Mouse (Mus musculus) inflammation-experienced regulatory T-cells, adult 6 months (primary cell): Measurements from ENCODE around the gene Gm49380. TPM values are rescaled to one million over a fixed set of nuclear protein-coding genes. Genes with fewer than 3 reads are reported as not detected.

ENCODE experiments used
- ATAC-seq: one replicate; pipeline ENCODE4 v1.8.0; 2017
- polyA plus RNA-seq, 3 experiments: library from polyadenylated mRNA; unstranded; fragments of 100-300 nt; shearing (Covaris generic); gene quantifications; one replicate each; pipeline ENCODE4 v1.2.1; 2017

The Gm49380 gene
- polyA plus RNA-seq, 3 experiments from 2014 or later, result not detected

DNA sequence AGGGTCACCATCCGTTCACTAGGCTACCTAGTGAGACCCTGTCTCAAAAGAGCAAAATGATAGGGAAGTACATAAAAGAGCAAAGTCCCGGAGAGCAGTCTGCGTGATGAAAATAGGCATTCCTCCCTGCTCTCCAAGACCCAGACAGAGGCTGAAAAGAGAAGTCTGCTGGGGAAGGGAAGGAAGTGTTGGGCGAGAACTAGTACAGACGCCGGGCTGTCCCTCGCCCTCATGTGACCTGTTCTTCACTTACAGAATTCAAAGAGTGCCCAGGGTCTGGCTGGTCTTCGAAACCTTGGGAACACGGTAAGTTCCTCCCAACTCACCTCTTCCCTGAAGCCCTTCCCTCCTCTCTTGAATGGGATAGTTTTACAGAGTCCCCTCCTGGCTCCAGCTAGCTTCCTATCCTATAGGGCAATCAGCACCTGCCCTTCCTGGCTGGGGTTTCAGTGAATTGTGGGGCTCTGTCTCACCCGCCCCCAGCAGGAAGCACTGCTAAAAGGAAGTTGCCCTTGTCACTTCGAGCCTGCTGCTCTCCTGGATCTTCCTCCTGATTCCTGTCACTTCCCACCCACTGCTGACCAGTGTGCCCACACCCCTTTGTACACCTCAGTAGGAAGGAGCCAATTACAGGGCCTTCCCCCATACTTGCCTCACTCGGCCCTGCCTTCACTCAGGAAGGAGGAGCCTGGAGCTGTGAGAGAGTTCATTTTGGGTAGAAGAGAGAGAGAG lies 24.3 kb downstream of the Gm49380 start:
- ATAC-seq, result no peak

DNA sequence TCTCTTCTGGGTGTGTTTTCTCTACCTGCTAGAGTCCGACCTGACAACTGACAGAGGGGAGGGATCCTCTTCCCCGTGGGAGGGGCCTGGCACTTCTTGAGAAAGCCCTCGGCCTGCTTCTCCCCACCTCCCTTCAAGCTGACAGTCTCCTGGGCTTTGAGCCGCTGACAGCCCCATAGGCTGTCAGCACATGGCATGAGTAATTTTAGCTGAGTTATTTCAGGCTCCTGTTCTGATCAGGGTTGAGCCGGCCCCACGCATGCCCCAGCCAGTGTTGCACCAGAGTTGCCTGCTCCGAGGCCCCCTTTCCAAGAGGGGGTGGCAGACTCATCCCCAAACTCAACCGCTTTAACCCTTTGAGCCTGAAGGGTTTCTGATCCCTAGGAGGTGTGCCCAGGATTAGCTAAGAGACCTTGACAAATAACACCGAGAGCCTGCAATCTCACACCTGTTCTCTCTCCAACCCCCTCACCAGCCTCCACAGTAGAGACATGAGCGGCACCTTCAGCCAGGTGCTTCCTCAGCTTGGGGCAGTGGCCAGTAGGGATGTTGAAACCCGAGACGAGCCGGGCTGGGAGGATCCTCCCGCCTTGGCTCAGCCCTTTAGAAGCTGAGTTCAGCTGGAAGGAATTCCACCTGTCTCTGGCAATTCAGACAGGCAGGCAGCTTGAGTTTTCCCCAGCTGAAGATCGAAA lies 25.4 kb downstream of the Gm49380 start:
- no peak for ATAC-seq

DNA sequence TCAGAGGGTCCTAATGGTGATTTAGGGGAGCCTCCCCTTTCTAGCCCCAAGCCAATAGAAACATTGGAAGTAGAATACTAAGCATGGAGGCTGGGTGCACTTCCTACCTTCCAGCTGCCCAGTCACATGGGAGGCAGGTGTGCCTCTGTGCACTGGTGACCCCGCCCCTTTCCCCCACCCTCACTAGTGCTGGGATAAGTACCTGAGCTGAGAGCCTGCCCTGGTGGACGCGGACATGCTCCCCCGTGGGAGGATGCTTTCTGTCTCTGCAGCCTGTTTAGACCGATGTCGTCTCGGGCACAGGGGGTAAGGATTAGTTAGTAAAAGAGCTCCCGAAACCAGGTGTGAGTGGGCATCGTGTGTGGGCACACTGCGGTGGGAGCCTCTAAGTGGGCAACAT lies 26.3 kb downstream of the Gm49380 start:
- ATAC-seq, result no peak

DNA sequence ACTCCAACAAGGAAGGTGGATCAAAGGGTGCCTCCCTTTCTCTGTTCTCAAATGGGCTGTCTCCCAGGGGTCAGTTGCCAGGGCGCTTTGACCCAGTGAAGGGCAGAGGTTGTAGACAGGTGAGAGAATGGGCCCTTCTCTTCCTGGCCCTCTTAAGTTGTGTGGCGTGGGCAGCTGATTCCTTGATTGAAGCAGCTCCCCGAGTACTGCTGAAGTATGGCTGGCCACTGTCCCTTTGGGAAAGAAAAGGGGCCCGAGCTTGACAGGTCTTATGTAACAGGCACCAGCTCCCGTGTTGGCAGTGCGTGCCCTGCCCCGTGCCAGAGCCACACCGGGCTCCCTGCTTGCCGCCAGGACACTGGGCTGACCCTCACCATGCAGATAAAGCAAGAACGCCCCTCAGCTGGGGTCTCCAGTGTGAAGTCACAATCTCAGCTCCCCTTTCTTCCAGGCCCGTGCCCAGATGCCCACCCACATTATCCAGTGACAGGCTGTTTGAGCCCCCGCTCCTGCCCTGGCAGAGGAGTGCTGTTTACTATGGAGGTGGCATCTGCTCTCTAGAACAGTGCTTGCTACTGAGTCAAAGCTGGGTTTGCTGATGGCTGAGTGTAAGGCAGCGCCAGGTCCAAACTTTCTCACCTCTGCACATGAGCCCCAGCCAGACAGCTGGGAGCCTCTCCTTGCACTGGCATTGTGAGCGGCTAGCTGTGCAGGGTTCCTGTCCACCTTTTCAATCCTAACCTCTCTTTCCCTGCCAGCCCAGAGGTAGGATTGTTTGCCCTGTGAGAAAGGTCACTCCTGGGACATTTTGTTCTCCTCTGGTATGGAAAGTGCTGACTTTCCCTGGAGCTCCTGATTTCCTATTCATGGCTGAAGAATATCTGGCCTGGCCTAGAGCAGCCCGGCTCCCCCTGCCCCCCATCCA lies 27.3 kb downstream of the Gm49380 start:
- ATAC-seq, result no peak

DNA sequence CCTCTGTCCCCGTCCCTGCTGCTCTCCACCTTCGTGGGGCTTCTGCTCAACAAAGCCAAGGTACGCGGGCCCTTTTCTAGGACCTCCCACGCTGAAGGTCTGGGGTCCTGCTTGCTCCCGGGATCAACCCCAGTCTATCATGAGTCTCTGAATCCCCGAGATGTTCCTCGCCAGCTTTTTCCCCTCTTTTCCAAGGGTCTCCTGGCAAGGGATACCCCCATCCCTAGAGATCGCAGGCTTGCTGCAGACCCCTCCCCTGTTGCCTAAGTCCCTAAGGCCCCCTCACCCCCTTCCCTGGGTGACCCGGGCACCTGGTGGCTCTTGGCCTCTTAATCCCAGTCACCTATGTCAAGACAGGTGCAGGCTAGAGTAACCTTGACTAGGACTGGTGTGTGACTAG lies 28.0 kb downstream of the Gm49380 start:
- ATAC-seq, result no peak

DNA sequence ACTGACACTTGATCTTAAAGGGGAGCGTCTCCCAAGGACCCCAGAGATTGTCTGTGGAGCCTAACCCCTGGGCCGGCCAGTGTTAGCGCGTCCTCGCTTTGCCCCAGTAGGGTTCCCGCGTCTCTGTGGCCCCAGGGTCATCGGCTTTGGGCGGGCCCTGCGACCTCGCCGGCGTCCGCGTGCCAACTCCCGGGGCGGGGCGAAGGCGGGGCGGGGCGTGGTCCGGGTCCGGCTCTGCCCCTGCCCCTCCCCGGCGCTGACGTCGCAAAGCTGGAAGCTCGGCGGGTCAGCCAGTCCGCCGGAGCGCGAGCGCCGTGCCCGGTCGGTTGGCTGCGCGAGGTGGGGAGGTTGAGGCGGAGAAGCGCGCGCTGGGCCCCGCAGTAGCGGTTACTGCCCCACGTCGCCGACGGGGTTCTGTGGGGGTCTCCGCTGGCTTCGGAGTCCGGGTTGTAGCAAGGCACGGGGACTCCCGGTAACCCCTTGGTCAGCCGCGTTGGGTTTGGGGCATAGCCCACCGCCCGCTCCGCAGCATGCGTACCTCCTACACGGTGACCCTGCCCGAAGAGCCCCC lies 28.6 kb downstream of the Gm49380 start:
- peak; percentile 14 for ATAC-seq

DNA sequence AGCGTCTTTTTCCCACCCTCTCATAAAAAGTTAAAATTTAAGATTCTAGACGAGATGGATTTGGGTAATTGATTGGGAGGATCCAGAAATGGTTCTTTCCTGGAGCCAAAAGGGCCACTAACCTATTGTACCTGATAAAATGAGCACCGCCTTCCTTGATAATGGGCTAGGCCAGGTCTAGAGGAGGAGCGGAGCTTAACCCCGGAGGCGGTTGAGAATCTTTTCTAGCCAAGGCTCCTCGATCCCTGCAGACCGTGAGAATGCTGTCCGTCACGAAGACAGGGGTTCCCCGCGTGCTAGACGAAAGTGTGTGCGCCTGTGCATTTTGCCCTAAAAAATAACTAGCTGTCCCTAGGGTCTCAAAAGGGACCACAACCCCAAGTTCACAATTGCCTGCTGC lies 29.1 kb downstream of the Gm49380 start:
- peak; percentile 17 for ATAC-seq

DNA sequence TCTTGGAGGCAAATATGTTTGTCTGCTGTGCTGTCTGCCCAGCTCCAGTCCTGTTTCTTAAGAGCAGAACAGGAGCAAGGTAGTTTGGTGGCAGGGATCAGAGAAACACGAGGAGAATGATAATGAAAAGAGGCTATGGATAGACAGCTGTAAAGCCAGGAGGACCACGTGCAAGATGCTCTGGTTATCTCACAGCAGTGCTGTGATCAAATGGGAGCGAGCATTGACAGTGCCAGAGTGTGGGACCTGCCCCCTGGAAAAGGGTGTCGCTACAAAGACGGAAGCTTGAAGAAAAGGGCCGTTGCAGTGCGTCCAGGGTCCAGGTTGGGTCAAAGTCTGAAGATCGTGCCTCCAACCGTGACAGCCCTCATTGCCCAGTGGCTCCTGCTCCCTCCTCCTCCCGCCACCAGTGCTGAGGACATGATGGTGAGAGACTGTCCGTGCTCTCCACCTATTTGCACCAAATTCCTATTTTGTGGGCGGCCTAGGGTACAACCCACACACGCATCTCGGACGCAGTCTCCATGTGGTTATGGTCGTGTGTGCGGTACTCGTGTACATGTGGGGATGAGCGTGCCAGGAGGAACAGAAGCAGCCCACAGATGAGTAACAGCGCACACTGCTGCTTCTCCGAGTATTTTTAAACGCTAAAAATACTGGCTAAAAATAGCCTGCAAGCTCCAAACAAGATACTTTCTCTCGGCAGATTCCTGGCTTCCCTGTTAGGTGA lies 29.7 kb downstream of the Gm49380 start:
- no peak for ATAC-seq

DNA sequence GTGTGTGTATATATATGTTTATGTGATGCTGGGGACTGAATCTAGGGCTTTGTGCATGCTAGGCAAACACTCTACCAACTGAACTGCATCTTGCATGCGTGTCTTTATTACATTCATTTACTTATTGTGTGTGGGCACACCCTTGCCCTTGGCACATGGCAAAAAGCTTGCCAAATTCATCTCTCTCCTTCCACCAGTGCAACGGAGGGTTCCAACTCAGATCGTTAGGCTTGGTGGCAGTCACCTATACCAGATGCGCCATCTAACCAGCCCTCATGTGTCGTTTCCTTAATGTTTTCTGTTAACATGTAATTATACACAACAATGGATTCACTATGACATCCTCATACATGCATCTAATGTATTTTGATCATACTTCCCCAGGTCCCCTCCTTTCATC lies 31.0 kb downstream of the Gm49380 start:
- ATAC-seq, result no peak

DNA sequence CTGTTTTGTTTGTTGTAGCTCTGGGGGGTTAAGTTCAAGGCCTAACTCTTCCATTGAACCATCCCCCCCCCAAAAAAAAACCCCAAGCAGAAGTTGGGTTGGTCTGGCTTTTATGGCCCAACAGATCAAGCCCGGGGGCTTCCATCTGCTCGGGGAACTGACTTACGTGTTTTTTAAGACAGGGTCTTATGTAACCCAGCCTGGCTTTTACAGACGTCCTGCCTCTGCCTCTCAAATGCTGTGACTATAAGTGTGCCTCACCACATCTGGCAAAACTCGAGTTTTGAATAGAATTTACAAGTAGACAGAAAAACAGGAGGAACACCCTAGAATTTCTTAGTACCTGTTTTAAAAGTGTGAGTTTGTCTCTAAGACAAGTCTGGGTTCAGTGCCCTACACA lies 31.7 kb downstream of the Gm49380 start:
- no peak for ATAC-seq

DNA sequence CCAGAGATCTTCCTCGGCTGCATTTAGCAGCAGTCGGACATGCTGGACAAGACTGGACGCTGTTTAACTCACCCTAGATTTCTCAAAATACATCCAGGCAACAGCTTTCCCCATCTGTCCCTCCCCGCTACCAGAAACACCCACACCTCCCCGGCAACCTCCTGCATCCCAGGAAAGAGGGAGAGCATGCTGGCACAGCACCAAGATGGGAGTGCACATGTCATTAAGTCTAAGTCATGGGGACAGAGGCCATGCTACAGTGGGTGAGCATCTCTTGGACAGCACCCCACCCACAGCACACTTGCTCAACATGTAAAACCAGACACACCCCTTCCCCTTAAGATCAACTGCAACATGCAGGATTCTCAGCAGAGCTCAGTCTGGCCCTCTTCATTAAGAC lies 32.3 kb downstream of the Gm49380 start:
- no peak for ATAC-seq

DNA sequence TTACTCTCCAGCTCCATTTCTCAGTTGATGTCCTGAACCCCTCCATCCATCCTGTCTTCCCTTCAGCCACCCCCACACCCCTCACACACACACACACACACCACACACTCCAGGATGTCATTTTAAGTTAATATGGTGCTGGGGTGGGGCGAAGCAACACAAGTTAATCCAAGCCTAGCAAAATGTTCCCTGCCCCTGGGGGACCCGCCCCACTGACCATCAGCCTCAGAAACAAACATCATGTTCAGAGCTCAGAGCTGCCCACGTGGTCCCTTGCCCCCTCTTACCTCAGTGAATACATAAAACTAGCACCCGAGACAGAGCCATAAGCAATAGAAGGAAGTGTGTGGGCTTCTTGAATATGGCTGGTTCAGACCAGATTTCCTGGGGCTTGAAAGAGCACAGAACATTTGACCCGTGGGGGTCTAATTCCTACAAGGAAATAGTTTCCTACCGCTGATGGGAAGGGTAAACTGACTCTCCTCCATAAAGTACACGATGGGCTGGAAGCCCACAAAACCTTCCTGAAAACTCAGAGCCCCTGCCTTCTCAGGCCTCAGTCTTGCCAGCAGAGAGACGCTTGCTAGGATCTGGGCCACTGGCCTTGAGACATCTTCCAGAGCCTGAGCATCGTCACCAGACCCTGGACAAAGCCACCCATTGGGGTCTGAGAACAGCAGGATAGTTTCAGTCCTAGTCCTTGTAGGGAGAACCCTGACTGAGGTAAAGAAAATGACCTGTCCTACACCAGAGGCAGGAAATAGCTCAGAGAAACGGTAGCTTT lies 33.1 kb downstream of the Gm49380 start:
- no peak for ATAC-seq

DNA sequence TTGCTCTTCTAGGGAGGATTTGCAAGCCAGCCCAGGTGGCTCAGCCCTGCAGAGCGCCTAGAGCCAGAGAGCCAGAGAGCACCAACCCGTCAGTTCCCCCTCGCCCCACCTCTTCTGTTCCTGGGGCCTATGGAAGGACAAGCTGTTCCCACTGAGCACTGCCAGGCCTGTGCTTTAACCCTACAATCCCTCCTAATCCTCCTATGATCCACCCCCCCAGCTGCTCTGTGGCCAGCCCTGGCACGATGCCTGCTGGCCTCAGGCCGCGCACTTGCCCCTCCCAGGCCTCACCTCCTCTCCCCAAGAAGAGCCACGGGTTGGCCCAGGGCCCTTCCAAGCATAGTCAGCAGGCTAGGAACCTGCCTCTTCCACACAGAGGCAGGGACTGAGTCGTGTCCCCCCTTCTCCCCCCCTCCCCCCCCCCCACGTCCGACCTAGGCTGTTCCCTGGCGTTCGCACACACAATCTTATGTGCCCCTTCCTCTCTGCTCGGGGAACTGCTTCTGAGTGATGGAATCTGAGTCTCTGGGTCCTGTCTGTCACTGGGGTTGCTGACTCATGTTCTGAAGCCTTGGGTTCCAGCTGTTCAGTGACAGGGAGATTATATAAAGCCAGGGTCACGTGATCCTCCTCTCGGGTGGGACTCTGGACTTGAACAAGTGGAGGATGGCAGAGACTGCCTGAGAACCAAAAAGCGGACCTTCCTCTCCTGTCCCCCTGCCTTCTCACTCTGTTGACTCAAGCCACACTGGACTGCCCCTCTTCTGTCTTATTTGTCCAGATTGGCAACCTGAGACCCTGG lies 34.1 kb downstream of the Gm49380 start:
- no peak for ATAC-seq

DNA sequence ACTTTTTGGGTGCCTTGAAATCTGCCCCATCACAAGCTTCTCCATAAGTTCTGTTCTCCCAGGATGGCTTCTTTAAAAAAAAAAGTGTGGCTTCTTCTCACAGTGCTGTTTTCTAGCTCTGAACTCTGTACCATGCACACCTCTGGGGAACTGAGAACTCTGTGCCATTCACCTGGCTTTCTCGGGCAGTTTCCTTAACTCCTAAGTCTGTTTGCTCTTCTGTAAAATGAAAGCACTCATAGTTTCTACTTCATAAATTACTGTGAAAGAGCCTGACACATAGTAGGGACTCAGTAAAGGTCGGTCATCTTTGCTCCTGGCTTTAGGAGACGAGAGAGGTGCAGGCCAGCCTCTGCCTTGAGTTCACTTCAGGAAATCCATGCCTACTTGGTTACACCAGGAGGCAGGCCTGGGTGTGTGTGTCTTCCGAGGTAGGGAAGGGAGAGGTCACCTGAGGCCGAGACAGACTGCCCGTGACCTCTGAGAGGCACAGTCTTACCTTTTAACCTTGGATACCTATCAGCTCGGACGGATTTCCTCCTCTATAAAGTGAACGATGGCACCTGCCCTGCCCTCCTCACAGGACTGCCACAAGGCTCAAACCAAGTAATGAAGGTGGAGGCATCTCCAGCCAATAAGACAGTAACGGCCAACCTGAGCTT lies 35.0 kb downstream of the Gm49380 start:
- ATAC-seq, result no peak

DNA sequence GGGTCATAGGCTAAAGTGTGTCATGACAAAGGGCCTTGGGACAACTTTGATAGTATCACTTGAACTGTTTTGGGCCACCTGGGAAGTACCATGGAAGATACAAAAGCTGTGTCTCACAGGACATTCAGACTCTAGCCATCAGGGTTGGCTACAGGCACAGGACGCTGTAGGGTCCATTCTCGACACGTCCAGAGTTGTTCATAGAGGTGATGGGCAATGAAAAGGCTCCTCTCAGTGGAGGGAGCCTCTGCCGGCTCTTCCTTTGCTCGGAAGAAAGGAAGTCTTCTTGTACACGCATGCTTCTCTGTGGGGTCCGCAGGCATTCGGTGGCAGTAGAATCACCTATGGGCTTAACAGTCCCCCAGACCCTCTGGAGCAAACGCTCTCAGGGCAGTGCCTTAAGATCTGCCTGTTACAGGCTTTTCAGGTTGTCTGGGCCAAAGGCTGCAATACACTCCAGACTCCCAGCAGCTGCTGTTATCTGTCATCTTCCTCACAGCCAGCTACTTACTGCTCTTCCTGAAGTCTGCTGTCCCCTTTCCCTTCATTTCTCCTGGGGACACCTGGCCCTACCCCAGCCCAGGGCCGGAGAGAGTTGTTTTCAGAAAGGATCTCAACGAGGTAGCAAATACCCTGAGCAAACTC lies 35.9 kb downstream of the Gm49380 start:
- ATAC-seq, result no peak

DNA sequence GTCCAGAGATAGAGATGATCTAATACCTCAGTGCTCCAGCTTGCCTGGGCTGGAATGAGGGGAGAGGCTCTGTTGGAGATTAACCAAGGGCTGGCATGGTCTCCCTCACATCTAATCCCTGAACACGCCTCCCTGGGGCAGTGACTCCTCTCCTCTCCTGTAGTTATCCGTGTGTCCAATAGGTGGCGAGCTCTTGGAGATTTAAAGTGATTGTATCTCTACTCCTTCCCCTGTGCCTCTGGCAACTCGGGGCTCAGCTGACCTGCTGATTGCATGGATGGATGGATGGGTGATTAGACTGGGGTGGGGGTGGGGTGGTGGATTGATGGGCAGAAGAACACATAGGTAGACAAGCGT lies 36.6 kb downstream of the Gm49380 start:
- peak; percentile 54 for ATAC-seq

DNA sequence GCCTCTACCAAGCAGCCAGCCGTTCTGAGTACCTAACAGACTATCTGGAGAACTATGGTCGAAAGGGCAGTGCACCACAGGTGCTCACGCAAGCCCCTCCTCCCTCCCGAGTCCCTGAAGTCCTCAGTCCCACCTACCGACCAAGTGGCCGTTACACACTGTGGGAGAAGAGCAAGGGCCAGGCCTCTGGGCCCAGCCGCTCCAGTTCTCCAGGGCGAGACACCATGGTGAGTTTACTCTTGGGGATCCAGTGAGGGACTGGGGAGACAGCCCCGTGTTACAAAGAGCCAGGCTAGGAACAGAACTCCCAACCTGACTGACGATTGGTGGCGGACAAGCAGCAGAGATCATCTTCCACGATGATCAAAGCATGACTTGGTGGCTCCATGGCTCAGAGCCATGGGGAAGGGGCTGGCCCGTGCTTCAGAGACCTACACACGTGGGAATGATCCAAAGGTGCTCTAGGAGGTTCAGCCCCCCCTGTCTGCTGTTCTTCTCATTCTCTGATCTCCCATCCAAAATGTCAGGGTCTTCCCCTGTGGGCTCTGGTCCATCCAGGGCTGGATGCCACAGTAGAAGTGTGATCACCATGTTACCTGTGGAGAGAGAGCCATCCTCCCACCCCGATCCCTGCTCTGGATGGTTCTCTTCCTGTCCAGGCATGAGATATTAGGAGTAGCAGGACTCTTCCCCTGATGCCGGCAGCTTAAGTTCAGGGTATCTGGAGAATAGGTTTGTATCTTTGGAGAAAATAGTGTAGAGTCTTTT lies 37.1 kb downstream of the Gm49380 start:
- no peak for ATAC-seq

DNA sequence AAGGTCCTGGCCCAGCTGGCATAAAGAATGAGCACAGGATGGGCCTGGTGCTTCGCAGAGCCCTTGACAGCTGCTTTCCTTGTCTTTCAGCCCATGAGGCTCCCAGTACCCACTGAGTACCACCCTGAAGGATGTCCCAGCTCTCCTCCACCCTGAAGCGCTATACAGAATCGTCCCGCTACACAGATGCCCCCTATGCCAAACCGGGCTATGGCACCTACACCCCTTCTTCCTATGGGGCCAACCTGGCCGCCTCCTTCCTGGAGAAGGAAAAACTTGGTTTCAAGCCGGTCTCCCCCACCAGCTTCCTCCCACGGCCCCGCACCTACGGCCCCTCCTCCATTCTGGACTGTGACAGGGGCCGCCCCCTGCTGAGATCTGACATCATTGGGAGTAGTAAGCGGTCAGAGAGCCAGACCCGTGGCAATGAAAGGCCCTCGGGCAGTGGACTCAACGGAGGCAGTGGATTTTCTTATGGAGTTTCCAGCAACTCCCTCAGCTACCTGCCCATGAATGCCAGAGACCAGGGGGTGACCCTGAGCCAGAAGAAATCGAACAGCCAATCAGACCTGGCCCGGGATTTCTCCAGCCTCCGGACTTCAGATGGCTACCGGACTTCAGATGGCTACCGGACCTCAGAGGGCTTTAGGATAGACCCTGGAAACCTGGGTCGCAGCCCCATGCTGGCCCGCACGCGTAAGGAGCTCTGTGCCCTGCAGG lies 37.9 kb downstream of the Gm49380 start:
- ATAC-seq, result no peak
